Mouse (Mus musculus): Measurements from ENCODE around the gene Scyl1.

- TF ChIP-seq HCFC1 (IDR thresholded peaks at IDR 0.05; ENCODE audit: borderline replicate concordance, insufficient read depth, low read length) (no peak), MAFK (IDR thresholded peaks at IDR 0.05; ENCODE audit: insufficient read depth, low read depth, low read length) (no peak), CHD2 (IDR thresholded peaks at IDR 0.05; ENCODE audit: low read depth, low read length) (no peak), ZC3H11A (IDR thresholded peaks at IDR 0.05; ENCODE audit: borderline replicate concordance, low read depth, low read length) (no peak), ZNF384 (IDR thresholded peaks at IDR 0.05; ENCODE audit: low read depth, low read length) (no peak)
These were observed 60.0 kb downstream of the Scyl1 start for GRCm38 (mm10) chr19:5711218-5711617.

All from ES-E14 (cell line).